23 mouse cellular contexts compared by ENCODE assay signal in genomic region chr12:75689003-75689402, GRCm38 (mm10). TPM values are rescaled to one million over a fixed set of nuclear protein-coding genes. Genes with fewer than 3 reads are reported as not detected.
A peak's percentile ranks its signal among the peaks of the same experiment; 100 is the strongest.
DNase-seq lines count a peak whose midpoint lies in the region; ATAC-seq lines count a peak whose summit lies in the region.
"Had no signal": no experiment of that assay in that cellular context is flagged by ENCODE, and none has a peak within 500 bp of the region (broad histone marks: within the 10 kb centered on the region; RNA-seq: fewer than 3 reads in every experiment).

No protein-coding gene starts in this region.

- intact Hi-C loops in heart, postnatal 25 days (cut with DNase I) = no loop called here

- 81% methylated on average over 2 of the region's 2 CpGs for WGBS in hindbrain, embryonic 10.5 days

- H3K27me3 ChIP-seq in hindbrain, embryonic 10.5 days (ENCODE audit: insufficient read depth, poor library complexity, severe bottlenecking) = no peaks in the 10 kb centered on the region
- H3K27me3 ChIP-seq: forebrain, embryonic 13.5 days; heart, embryonic 12.5 days; heart, embryonic 15.5 days; hindbrain, embryonic 12.5 days; hindbrain, embryonic 15.5 days had no signal

- H3K27ac ChIP-seq in brown adipose tissue, adult 24 weeks (replicated peaks; ENCODE audit: low read depth, low read length) = peak overlapping the region; percentile 8; the same call in 1 of the 2 replicates
- no peak overlapping the region for H3K27ac ChIP-seq in hindbrain, embryonic 10.5 days
- H3K27ac ChIP-seq: forebrain, embryonic 10.5 days; forebrain, embryonic 13.5 days; heart, embryonic 15.5 days; hindbrain, embryonic 12.5 days; hindbrain, embryonic 15.5 days had no signal

- no peaks in the 10 kb centered on the region for H3K36me3 ChIP-seq in hindbrain, embryonic 10.5 days
- H3K36me3 ChIP-seq: forebrain, embryonic 10.5 days; heart, embryonic 12.5 days; heart, embryonic 15.5 days; hindbrain, embryonic 12.5 days; hindbrain, embryonic 15.5 days had no signal

- H3K4me1 ChIP-seq in brown adipose tissue, adult 24 weeks (ENCODE audit: control insufficient read depth, insufficient read depth, insufficient read length, low read length) = no peaks in the 10 kb centered on the region
- H3K4me1 ChIP-seq in hindbrain, embryonic 10.5 days (replicated peaks) = no peaks in the 10 kb centered on the region
- H3K4me1 ChIP-seq: forebrain, embryonic 10.5 days; forebrain, embryonic 13.5 days; heart, embryonic 12.5 days; heart, embryonic 15.5 days; hindbrain, embryonic 12.5 days; hindbrain, embryonic 15.5 days had no signal

- ATAC-seq in megakaryocyte, adult 5-6 weeks (ENCODE audit: poor library complexity, severe bottlenecking) = peak; percentile 83
- ATAC-seq: activated CD4-positive, CD25-positive, alpha-beta regulatory T cell, adult 4 months; forebrain, embryonic 13.5 days; forebrain, embryonic 16.5 days had no signal

- no peak overlapping the region for H3K4me3 ChIP-seq in brown adipose tissue, adult 24 weeks (ENCODE audit: insufficient read depth, low read depth, low read length)
- H3K4me3 ChIP-seq in hindbrain, embryonic 10.5 days = no peak overlapping the region
- H3K4me3 ChIP-seq: forebrain, embryonic 10.5 days; forebrain, embryonic 13.5 days; heart, embryonic 12.5 days; heart, embryonic 15.5 days; hindbrain, embryonic 12.5 days; hindbrain, embryonic 15.5 days had no signal

- H3K9me3 ChIP-seq in hindbrain, embryonic 10.5 days = 0 out of 2 replicates have a peak, but pooled peaks cover 3% of the 10 kb centered on the region
- H3K9me3 ChIP-seq: heart, embryonic 15.5 days; hindbrain, embryonic 12.5 days; hindbrain, embryonic 15.5 days had no signal

- DNase-seq in heart, adult 11 months = peak; percentile 93
- no peak for DNase-seq in heart, postnatal 25 days (ENCODE audit: low spot score)
- no peak for DNase-seq in hindbrain, embryonic 10.5 days (ENCODE audit: low spot score)
- DNase-seq in layer of hippocampus, adult 8-10 months (ENCODE audit: low spot score in 2 of 2) = no peak
- DNase-seq: adrenal gland, adult 8-10 months; adrenal gland, postnatal 25 days; cerebellum, adult 11-12 months; cerebellum, adult 8-10 months; cerebellum, postnatal 10 days; gastrocnemius, postnatal 10 days; gastrocnemius, postnatal 36 days; heart, postnatal 10 days; heart, postnatal 4 days had no signal

RNA-seq across cellular contexts. Expression of gene Wdr89, which starts 19.7 kb away (rescaled TPM):
- total RNA-seq in heart, postnatal 25 days (2021) = 1 to 10 TPM; 2.5 to 2.6 TPM
- 16.5 and 18.2 TPM in 2 replicates for polyA plus RNA-seq in brown adipose tissue, adult 24 weeks (2012; ENCODE audit: insufficient read depth, insufficient read length, missing spikeins)
- total RNA-seq in megakaryocyte, adult 5-6 weeks (2015) = 9.7 and 9.8 TPM in 2 replicates
- 7.5 and 8.9 TPM in 2 replicates for total RNA-seq in megakaryocyte, adult 5-6 weeks (2017)
- polyA plus RNA-seq in hindbrain, embryonic 10.5 days (2016; fragmentation: Nextera tagmentation; extraction: Ambion mirVana) = 9.8 and 13.3 TPM in 2 replicates
- 1 to 10 TPM; 3.3 to 4.0 (median 3.5) TPM for total RNA-seq in layer of hippocampus, adult 8-10 months (2022)

RNA-seq across cellular contexts. Expression of gene Sgpp1, which starts 46.5 kb away (rescaled TPM):
- 10 to 100 TPM; 18.2 to 19.9 TPM for total RNA-seq in heart, postnatal 25 days (2021)
- 5.9 and 6.0 TPM in 2 replicates for polyA plus RNA-seq in brown adipose tissue, adult 24 weeks (2012; ENCODE audit: insufficient read depth, insufficient read length, missing spikeins)
- total RNA-seq in megakaryocyte, adult 5-6 weeks (2015) = 98.3 and 116 TPM in 2 replicates
- total RNA-seq in megakaryocyte, adult 5-6 weeks (2017) = 90.8 and 98.0 TPM in 2 replicates
- polyA plus RNA-seq in hindbrain, embryonic 10.5 days (2016; fragmentation: Nextera tagmentation; extraction: Ambion mirVana) = 5.5 and 5.8 TPM in 2 replicates
- total RNA-seq in layer of hippocampus, adult 8-10 months (2022) = 10 to 100 TPM; 29.4 to 34.4 (median 32.9) TPM
